Mouse (Mus musculus) urinary bladder, postnatal 4 days (tissue): ENCODE data around the gene Esyt1.

Source experiments
- DNase-seq, 2 experiments: peaks; one replicate each; pipeline ENCODE4 v3.0.0; 2021 to 2022; ENCODE audit warnings: low spot score in 2 of 2

Esyt1 gene

GRCm38 (mm10) chr10:128488776-128489175 is 36.9 kb downstream of the Esyt1 start:
- no peak for DNase-seq

DNA sequence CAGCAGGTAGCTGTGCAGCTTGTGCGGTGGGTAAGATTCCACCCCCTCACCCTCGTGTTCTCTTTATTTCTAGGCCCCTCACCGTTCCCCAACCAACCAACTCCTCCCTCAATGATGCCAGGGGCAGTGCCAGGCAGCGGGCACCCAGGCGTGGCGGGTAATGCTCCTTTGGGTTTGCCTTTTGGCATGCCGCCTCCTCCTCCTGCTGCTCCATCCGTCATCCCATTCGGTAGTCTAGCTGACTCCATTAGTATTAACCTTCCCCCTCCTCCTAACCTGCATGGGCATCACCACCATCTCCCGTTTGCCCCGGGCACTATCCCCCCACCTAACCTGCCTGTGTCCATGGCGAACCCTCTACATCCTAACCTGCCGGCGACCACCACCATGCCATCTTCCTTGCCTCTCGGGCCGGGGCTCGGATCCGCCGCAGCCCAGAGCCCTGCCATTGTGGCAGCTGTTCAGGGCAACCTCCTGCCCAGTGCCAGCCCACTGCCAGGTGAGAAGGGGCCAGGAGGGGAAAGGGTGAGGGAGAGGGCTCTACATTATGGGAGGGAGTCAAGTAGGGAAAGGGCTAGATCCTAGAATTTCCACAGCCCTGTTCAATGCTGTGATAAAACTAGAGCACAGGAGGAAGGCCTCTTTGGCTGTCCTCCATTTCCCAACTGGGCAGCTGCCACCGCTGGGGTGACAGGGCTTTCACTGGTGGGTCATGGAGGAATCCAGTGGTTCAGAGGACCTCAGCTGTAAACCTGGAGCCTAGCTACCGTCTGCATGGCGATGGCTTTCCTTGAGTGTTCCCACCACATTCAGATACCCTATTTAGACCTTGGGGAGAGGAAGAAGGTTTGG is 37.6 kb downstream of the Esyt1 start:
- DNase-seq: no peak

DNA sequence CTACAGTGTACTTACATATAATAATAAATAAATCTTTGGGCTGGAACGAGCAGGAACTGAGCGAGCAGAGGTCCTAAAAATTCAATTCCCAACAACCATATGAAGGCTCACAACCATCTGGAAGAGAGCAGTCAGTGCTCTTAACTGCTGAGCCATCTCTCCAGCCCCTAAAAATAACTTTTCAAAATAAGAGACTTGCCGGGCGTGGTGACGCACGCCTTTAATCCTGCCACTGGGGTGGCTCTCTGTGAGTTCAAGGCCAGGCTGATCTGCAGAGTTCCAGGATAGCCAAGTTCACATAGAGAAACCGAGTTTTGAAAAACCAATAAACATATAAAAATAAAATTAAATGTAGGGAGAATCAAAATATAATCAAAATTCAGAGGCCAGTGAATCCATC is 39.3 kb downstream of the Esyt1 start:
- no peak for DNase-seq

GRCm38 (mm10) chr10:128474366-128474765 is 51.3 kb downstream of the Esyt1 start:
- no peak for DNase-seq

GRCm38 (mm10) chr10:128460270-128460630 is 65.4 kb downstream of the Esyt1 start:
- DNase-seq: no peak
